Mouse (Mus musculus): Measurements from ENCODE around the gene Slc6a9. TPM values are rescaled to one million over a fixed set of nuclear protein-coding genes. Genes with fewer than 3 reads are reported as not detected.

Slc6a9 gene
- total RNA-seq, 2 experiments from 2014 or later, result 32.2 to 33.2 TPM

GRCm38 (mm10) chr4:117869317-117869716 lies 35.0 kb downstream of the Slc6a9 start:
- Histone ChIP-seq H3K27ac (no peak overlapping the region), H3K4me3 (no peak overlapping the region)
- TF ChIP-seq CTCF (conservative IDR thresholded peaks at IDR 0.05), result no peak
- DNase-seq (ENCODE audit: low spot score in 2 of 2), result no peak

- DNase-seq (ENCODE audit: low spot score in 2 of 2), result no peak
- TF ChIP-seq CTCF (conservative IDR thresholded peaks at IDR 0.05), result no peak
- no peak overlapping the region for H3K27ac ChIP-seq
- H3K4me3 ChIP-seq, result no peak overlapping the region
Measured at GRCm38 (mm10) chr4:117870437-117870836, 36.1 kb downstream of the Slc6a9 start.

GRCm38 (mm10) chr4:117871787-117872186 lies 37.5 kb downstream of the Slc6a9 start:
- H3K4me3 ChIP-seq, result no peak overlapping the region
- H3K27ac ChIP-seq, result no peak overlapping the region
- TF ChIP-seq CTCF (conservative IDR thresholded peaks at IDR 0.05), result no peak
- no peak for DNase-seq (ENCODE audit: low spot score in 2 of 2)

- TF ChIP-seq CTCF (conservative IDR thresholded peaks at IDR 0.05), result no peak
- no peak within 1 kb of the TSS for H3K4me3 ChIP-seq
- H3K27ac ChIP-seq, result no peak within 1 kb of the TSS
- no peak for DNase-seq (ENCODE audit: low spot score in 2 of 2)
Measured at GRCm38 (mm10) chr4:117872471-117872886, 38.2 kb downstream of the Slc6a9 start, which contains the start of gene Ccdc24. Gene Ccdc24 (minus strand): TSS chr4:117872557.

GRCm38 (mm10) chr4:117873615-117874014 lies 39.3 kb downstream of the Slc6a9 start:
- DNase-seq (ENCODE audit: low spot score in 2 of 2), result no peak
- H3K27ac ChIP-seq, result no peak overlapping the region
- no peak overlapping the region for H3K4me3 ChIP-seq
- TF ChIP-seq CTCF (conservative IDR thresholded peaks at IDR 0.05), result no peak

- no peak overlapping the region for H3K27ac ChIP-seq
- no peak for TF ChIP-seq CTCF (conservative IDR thresholded peaks at IDR 0.05)
- DNase-seq (ENCODE audit: low spot score in 2 of 2), result no peak
Measured at GRCm38 (mm10) chr4:117878301-117878700, 44.0 kb downstream of the Slc6a9 start.

GRCm38 (mm10) chr4:117878703-117879102 lies 44.4 kb downstream of the Slc6a9 start:
- H3K27ac ChIP-seq, result no peak overlapping the region
- no peak for TF ChIP-seq CTCF (conservative IDR thresholded peaks at IDR 0.05)
- H3K4me3 ChIP-seq, result no peak overlapping the region
- DNase-seq (ENCODE audit: low spot score in 2 of 2), result no peak

More at GRCm38 (mm10) chr4:117878301-117878700, 44.0 kb downstream of the Slc6a9 start:
- no peak overlapping the region for H3K4me3 ChIP-seq

GRCm38 (mm10) chr4:117882701-117883691 lies 48.7 kb downstream of the Slc6a9 start, which contains the start of gene B4galt2:
Gene B4galt2 (minus strand): TSS chr4:117883487.
- Histone ChIP-seq H3K27ac (peak within 1 kb of the TSS; percentile 93), H3K4me3 (peak within 1 kb of the TSS; percentile 69)
- DNase-seq (ENCODE audit: low spot score in 2 of 2), result peak; percentile 46 to 70
- peak; percentile 57 for TF ChIP-seq CTCF (conservative IDR thresholded peaks at IDR 0.05)

- no peak for TF ChIP-seq CTCF (conservative IDR thresholded peaks at IDR 0.05)
Measured at GRCm38 (mm10) chr4:117884146-117884545, 49.8 kb downstream of the Slc6a9 start.

GRCm38 (mm10) chr4:117885093-117885492 lies 50.8 kb downstream of the Slc6a9 start:
- no peak for TF ChIP-seq CTCF (conservative IDR thresholded peaks at IDR 0.05)
- no peak for DNase-seq (ENCODE audit: low spot score in 2 of 2)
- Histone ChIP-seq H3K4me3 (no peak overlapping the region), H3K27ac (no peak overlapping the region)

More at GRCm38 (mm10) chr4:117884146-117884545, 49.8 kb downstream of the Slc6a9 start:
- peak overlapping the region; percentile 93 for H3K27ac ChIP-seq
- H3K4me3 ChIP-seq, result no peak overlapping the region
- no peak for DNase-seq (ENCODE audit: low spot score in 2 of 2)

- DNase-seq (ENCODE audit: low spot score in 2 of 2), result no peak
- no peak for TF ChIP-seq CTCF (conservative IDR thresholded peaks at IDR 0.05)
- peak overlapping the region; percentile 64 for H3K4me3 ChIP-seq
Measured at GRCm38 (mm10) chr4:117885994-117886393, 51.7 kb downstream of the Slc6a9 start.

GRCm38 (mm10) chr4:117886644-117887043 lies 52.3 kb downstream of the Slc6a9 start:
- no peak for TF ChIP-seq CTCF (conservative IDR thresholded peaks at IDR 0.05)

More at GRCm38 (mm10) chr4:117885994-117886393, 51.7 kb downstream of the Slc6a9 start:
- H3K27ac ChIP-seq, result no peak overlapping the region

GRCm38 (mm10) chr4:117887133-117887532 lies 52.8 kb downstream of the Slc6a9 start, which contains the start of gene Atp6v0b:
Gene Atp6v0b (minus strand): TSS chr4:117887333.
- no peak for TF ChIP-seq CTCF (conservative IDR thresholded peaks at IDR 0.05)
- DNase-seq (ENCODE audit: low spot score in 2 of 2), result peak; percentile 94 to 98
- Histone ChIP-seq H3K4me3 (peak within 1 kb of the TSS; percentile 64), H3K27ac (peak within 1 kb of the TSS; percentile 97)

More at GRCm38 (mm10) chr4:117886644-117887043, 52.3 kb downstream of the Slc6a9 start:
- Histone ChIP-seq H3K4me3 (peak overlapping the region; percentile 64), H3K27ac (peak overlapping the region; percentile 97)
- no peak for DNase-seq (ENCODE audit: low spot score in 2 of 2)
